Mouse (Mus musculus) gastrocnemius, adult 2 months (tissue): ENCODE results near the gene Chac1. TPM values are rescaled to one million over a fixed set of nuclear protein-coding genes. Genes with fewer than 3 reads are reported as not detected.

ENCODE experiments used
- DNase-seq: peaks from one replicate; pipeline ENCODE4 v3.0.0; 2022
- H3K27ac ChIP-seq: fragments of 200-600 bp; 2 replicates; pipeline ENCODE4 v1.8.1; 2022; ENCODE audit warnings: mild to moderate bottlenecking
- H3K4me3 ChIP-seq: fragments of 200-600 bp; 2 replicates; pipeline ENCODE4 v1.8.1; 2022; ENCODE audit warnings: mild to moderate bottlenecking, moderate library complexity
- CTCF ChIP-seq: fragments of 200-600 bp; IDR thresholded peaks from 2 replicates; pipeline ENCODE4 v1.8.1; 2022; ENCODE audit warnings: antibody characterized with exemption, mild to moderate bottlenecking, moderate library complexity
- intact Hi-C: fragments of 180-260 bp; cut with DNase I; formaldehyde crosslinking; loops from one replicate; pipeline ENCODE4 v1.15.1; 2025
- total RNA-seq, 2 experiments: library from RNA; stranded (reverse); gene quantifications; 2 replicates each; pipeline ENCODE4 v1.2.3; 2021

Gene Chac1
- total RNA-seq, 2 experiments from 2014 or later: 30.1 to 90.4 TPM

- intact Hi-C loops: no loop called here
- DNase-seq: no peak
- Histone ChIP-seq H3K4me3 (no peak overlapping the region), H3K27ac (peak overlapping the region; percentile 41)
- TF ChIP-seq CTCF: no peak
Observed at GRCm38 (mm10) chr2:119359721-119360291, 8.8 kb downstream of the Chac1 start.

- H3K27ac ChIP-seq: peak overlapping the region; percentile 88
- peak; percentile 81 for DNase-seq
- no peak overlapping the region for H3K4me3 ChIP-seq
- no peak for TF ChIP-seq CTCF
- intact Hi-C loops: no loop called here
Observed at GRCm38 (mm10) chr2:119364969-119365368, 13.9 kb downstream of the Chac1 start.

DNA sequence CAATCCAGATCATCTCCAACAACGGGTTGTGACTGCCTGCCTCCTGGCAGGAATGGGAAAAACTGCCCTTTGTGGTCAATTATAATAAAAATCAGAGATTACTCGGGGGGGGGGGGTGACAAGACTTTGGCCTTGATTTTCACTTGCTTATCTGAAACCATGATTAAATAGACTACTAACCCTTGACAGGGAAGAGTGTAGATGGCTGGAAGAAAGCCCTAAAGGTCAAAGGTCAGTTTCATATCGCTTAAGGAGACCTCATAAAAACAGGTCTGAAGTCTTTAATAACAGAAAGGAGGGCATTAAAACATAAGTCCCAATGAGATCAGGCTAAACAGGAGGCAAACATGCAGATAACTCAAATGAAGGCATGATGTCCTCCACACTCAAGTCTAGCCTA is 16.3 kb downstream of the Chac1 start:
- no peak overlapping the region for H3K4me3 ChIP-seq
- no peak for TF ChIP-seq CTCF
- H3K27ac ChIP-seq: no peak overlapping the region
- DNase-seq: no peak
- intact Hi-C loops: no loop called here

DNA sequence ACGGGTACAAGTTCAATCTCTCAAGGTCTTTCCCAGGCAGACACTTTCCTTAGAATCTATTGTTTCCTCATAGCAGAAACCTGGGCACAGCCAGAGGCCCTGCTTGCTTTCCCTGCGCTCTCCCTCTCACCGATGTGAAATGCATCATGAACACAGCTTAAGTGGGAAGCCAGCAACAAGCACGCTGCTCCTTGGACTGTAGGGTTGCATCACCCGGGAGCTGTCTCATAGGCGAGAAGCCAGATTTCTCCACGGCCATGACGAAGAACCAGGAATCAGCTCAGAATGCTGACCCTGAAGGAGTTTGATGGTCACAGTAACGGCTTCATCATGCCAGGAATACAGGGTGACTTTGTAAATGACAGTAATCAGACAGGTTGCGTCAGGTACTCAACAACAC is 19.1 kb downstream of the Chac1 start:
- TF ChIP-seq CTCF: no peak
- DNase-seq: no peak
- no peak overlapping the region for H3K27ac ChIP-seq
- H3K4me3 ChIP-seq: no peak overlapping the region
- intact Hi-C loops: no loop called here

GRCm38 (mm10) chr2:119377286-119377685 is 26.3 kb downstream of the Chac1 start:
- no peak for TF ChIP-seq CTCF
- no peak for DNase-seq
- intact Hi-C loops: no loop called here
- H3K27ac ChIP-seq: peak overlapping the region; percentile 3; the same call in 1 of the 2 replicates
- H3K4me3 ChIP-seq: no peak overlapping the region

DNA sequence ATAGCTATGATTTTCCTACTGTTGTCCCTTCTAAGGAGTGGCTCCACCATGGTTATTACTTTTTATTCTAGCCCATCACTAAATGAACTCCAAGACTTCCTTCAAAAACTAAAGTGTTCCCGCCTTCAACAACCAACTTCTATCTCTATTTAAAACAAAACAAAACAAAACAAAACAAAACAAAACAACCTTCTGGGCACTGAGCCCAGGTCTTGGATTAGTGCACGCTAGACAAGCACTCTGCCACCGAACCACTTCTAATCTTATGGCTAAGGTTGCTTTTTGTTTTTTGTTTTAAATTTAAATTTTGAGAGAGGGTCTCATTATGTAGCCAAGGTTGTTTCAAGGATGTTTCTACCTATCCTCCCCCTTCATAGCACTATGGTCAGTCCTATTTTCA is 26.8 kb downstream of the Chac1 start:
- H3K27ac ChIP-seq: peak overlapping the region; percentile 46; the same call in 1 of the 2 replicates
- intact Hi-C loops: no loop called here
- no peak for DNase-seq

DNA sequence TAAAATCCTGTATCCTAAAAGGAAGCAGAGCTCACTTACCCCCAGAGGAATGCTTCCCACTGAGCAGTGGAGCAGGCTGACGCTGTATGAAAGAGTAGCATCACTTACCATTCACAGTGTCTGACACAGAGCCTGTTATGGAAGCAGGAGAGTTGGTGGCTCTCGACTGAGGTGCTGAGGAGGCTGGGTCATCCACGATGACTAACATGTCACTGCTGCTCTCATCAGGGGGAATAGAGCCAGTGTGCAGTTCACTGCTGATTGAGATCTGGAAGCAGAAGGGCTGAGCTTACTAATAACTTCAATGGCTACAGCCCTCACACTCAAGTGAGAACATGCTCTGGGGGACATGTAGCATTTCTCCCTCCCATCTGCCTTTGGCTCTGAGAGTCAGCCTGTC is 28.4 kb downstream of the Chac1 start:
- no peak overlapping the region for H3K4me3 ChIP-seq
- intact Hi-C loops: no loop called here
- DNase-seq: no peak
- H3K27ac ChIP-seq: no peak overlapping the region
- no peak for TF ChIP-seq CTCF

More for the DNA sequence above, 26.8 kb downstream of the Chac1 start:
- TF ChIP-seq CTCF: no peak
- no peak overlapping the region for H3K4me3 ChIP-seq

GRCm38 (mm10) chr2:119388266-119388665 is 37.2 kb downstream of the Chac1 start:
- no peak for TF ChIP-seq CTCF

GRCm38 (mm10) chr2:119389992-119390391 is 39.0 kb downstream of the Chac1 start:
- intact Hi-C loops: no loop called here
- H3K4me3 ChIP-seq: no peak overlapping the region
- no peak for DNase-seq
- TF ChIP-seq CTCF: no peak
- peak overlapping the region; percentile 81 for H3K27ac ChIP-seq

More at GRCm38 (mm10) chr2:119388266-119388665, 37.2 kb downstream of the Chac1 start:
- DNase-seq: no peak
- peak overlapping the region; percentile 81 for H3K27ac ChIP-seq
- H3K4me3 ChIP-seq: no peak overlapping the region
- intact Hi-C loops: no loop called here

DNA sequence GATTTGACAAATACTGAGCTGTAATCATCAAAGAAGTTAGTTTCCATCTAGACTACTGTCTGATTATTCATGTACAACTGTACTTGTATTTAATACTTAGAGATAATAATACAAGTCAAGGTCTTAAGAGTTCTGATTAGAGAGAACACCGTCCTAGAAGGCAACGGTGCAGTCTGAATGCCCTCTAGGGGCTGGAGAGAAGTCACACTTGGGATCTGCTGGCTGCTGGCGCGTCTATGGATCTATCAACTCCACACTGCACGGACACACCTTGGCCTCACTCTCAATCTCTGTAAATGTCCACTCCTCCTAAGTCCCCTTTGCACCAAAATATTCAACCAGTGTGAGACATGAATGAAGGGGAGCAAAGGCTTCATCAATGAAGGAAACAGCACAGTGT is 47.2 kb downstream of the Chac1 start:
- intact Hi-C loops: loop anchor here (2.0 kb wide), 1 partner anchor 59 kb away; no protein-coding TSS in a partner anchor
- peak; percentile 38 for DNase-seq
- Histone ChIP-seq H3K27ac (peak overlapping the region; percentile 86), H3K4me3 (no peak overlapping the region)
- TF ChIP-seq CTCF: peak; percentile 51

DNA sequence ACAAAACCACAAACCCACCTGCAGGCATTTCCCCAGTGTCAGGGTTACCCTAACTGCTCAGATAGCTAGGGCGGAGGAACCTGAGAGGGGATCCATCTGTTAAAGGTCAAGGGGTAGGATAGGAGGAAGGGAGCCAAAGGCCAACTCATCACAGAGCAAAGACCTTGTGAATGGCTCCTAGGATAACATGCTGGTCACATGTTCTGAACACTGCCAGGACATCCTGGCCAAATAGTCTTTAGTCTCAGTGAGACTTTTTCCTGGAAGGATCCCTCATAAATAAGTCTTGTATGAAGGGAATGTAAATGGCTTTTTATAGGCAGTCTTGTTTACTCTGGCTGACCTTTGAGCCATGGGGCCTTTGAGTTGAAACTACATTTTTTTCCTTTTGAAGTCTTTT is 47.6 kb downstream of the Chac1 start:
- peak overlapping the region; percentile 86 for H3K27ac ChIP-seq
- no peak for TF ChIP-seq CTCF
- intact Hi-C loops: loop anchor here (2.0 kb wide), 1 partner anchor 60 kb away; no protein-coding TSS in a partner anchor
- no peak overlapping the region for H3K4me3 ChIP-seq
- DNase-seq: peak; percentile 69

- Histone ChIP-seq H3K4me3 (no peak overlapping the region), H3K27ac (peak overlapping the region; percentile 86)
- TF ChIP-seq CTCF: no peak
- intact Hi-C loops: loop anchor here (2.0 kb wide), 1 partner anchor 61 kb away; no protein-coding TSS in a partner anchor
- DNase-seq: no peak
Observed at GRCm38 (mm10) chr2:119399313-119399712, 48.3 kb downstream of the Chac1 start.

Other genes starting within 250 kb of the Chac1 start
- 1 to 10 TPM in 1 of 2 experiments, under 1 TPM in 1; 0.70 to 1.3 TPM for gene Rad51, start 238.4 kb upstream of the Chac1 start, total RNA-seq
- gene Rmdn3, start 194.2 kb upstream of the Chac1 start, total RNA-seq: 1 to 10 TPM; 5.6 to 5.8 TPM
- gene Gchfr, start 183.5 kb upstream of the Chac1 start, total RNA-seq: not detected
- not detected for gene Gm14137, start 176.7 kb upstream of the Chac1 start, total RNA-seq
- 10 to 100 TPM; 13.3 to 13.9 TPM for gene Zfyve19, start 142.6 kb upstream of the Chac1 start, total RNA-seq
- 1 to 10 TPM; 6.6 to 8.6 TPM for gene Dnajc17, start 142.4 kb upstream of the Chac1 start, total RNA-seq
- gene Ppp1r14d, start 121.3 kb upstream of the Chac1 start, total RNA-seq: not detected
- not detected for gene Spint1, start 113.9 kb upstream of the Chac1 start, total RNA-seq
- not detected for gene Rhov, start 80.0 kb upstream of the Chac1 start, total RNA-seq
- 10 to 100 TPM; 10.9 to 11.7 TPM for gene Vps18, start 62.5 kb upstream of the Chac1 start, total RNA-seq
- 1 to 10 TPM; 3.8 to 4.8 TPM for gene Dll4, start 25.4 kb upstream of the Chac1 start, total RNA-seq
- gene Ino80, start 126.5 kb downstream of the Chac1 start, total RNA-seq: 10 to 100 TPM; 11.5 to 14.8 TPM
- gene Exd1, start 196.4 kb downstream of the Chac1 start, total RNA-seq: 1 to 10 TPM in 1 of 2 experiments, under 1 TPM in 1; 0.77 to 2.0 TPM
- gene Chp1, start 196.5 kb downstream of the Chac1 start, total RNA-seq: 10 to 100 TPM; 75.1 to 80.9 TPM